Mouse (Mus musculus) myocyte (in vitro differentiated cells): ENCODE results near the gene Tex22. TPM values are rescaled to one million over a fixed set of nuclear protein-coding genes. Genes with fewer than 3 reads are reported as not detected.

Source experiments
- H3K27me3 ChIP-seq: one replicate; pipeline ENCODE4 v1.6.1; 2011; ENCODE audit not compliant: control insufficient read depth, insufficient read depth, insufficient read length
- H3K36me3 ChIP-seq: one replicate; pipeline ENCODE4 v1.6.1; 2011; ENCODE audit not compliant: control insufficient read depth, insufficient read depth
- H3K4me2 ChIP-seq: one replicate; pipeline ENCODE4 v1.6.1; 2011; ENCODE audit warnings: low read depth, control low read depth
- H3K4me3 ChIP-seq: one replicate; pipeline ENCODE4 v1.5.1; 2011; ENCODE audit warnings: mild to moderate bottlenecking, control low read depth, moderate library complexity
- H3K79me2 ChIP-seq: one replicate; pipeline ENCODE4 v1.6.1; 2011; ENCODE audit not compliant: control insufficient read depth, insufficient read depth
- H3ac ChIP-seq: one replicate; pipeline ENCODE4 v1.6.1; 2011; ENCODE audit not compliant: control insufficient read depth, insufficient read length
- CEBPB ChIP-seq: IDR thresholded peaks from 2 replicates; pipeline ENCODE4 v1.6.1; 2011; ENCODE audit warnings: mild to moderate bottlenecking, moderate library complexity; ENCODE audit not compliant: poor library complexity, insufficient read depth, severe bottlenecking
- E2F4 ChIP-seq: IDR thresholded peaks from one replicate; pipeline ENCODE4 v1.6.1; 2011; ENCODE audit warnings: mild to moderate bottlenecking, control low read depth, moderate library complexity; ENCODE audit not compliant: insufficient read depth
- MAX ChIP-seq: IDR thresholded peaks from one replicate; pipeline ENCODE4 v1.6.1; 2011; ENCODE audit warnings: low read depth, mild to moderate bottlenecking, control low read depth
- MYOD1 ChIP-seq, 3 experiments: IDR thresholded peaks; one replicate each; pipeline ENCODE4 v1.6.1; 2011; ENCODE audit warnings: control low read depth in 2 of 3, low read depth in 2 of 3, mild to moderate bottlenecking in 2 of 3, moderate library complexity in 1 of 3; ENCODE audit not compliant: insufficient read length in 2 of 3, control insufficient read depth in 1 of 3
- MYOG ChIP-seq, 3 experiments: IDR thresholded peaks; one replicate each; pipeline ENCODE4 v1.6.1; 2011; ENCODE audit warnings: control low read depth in 2 of 3, low read depth in 2 of 3, mild to moderate bottlenecking in 2 of 3; ENCODE audit not compliant: insufficient read length in 2 of 3, control insufficient read depth in 1 of 3, insufficient read depth in 1 of 3
- POLR2A ChIP-seq: IDR thresholded peaks from one replicate; pipeline ENCODE4 v1.6.1; 2011; ENCODE audit warnings: low read depth, mild to moderate bottlenecking, control low read depth, moderate library complexity; ENCODE audit not compliant: insufficient read length
- POLR2AphosphoS2 ChIP-seq: IDR thresholded peaks from one replicate; pipeline ENCODE4 v1.6.1; 2011; ENCODE audit warnings: low read depth, control low read depth; ENCODE audit not compliant: insufficient read length
- REST ChIP-seq: IDR thresholded peaks from one replicate; pipeline ENCODE4 v1.6.1; 2011; ENCODE audit warnings: mild to moderate bottlenecking, control low read depth, moderate library complexity; ENCODE audit not compliant: insufficient read depth, insufficient read length
- SRF ChIP-seq: IDR thresholded peaks from one replicate; pipeline ENCODE4 v1.6.1; 2011; ENCODE audit warnings: low read depth; ENCODE audit not compliant: control insufficient read depth, insufficient read length
- TCF12 ChIP-seq: IDR thresholded peaks from one replicate; pipeline ENCODE4 v1.6.1; 2011; ENCODE audit warnings: mild to moderate bottlenecking, control low read depth; ENCODE audit not compliant: poor library complexity, insufficient read depth, severe bottlenecking
- TCF3 ChIP-seq: IDR thresholded peaks from one replicate; pipeline ENCODE4 v1.6.1; 2011; ENCODE audit warnings: low read depth, control low read depth; ENCODE audit not compliant: insufficient read length
- USF1 ChIP-seq: IDR thresholded peaks from one replicate; pipeline ENCODE4 v1.6.1; 2011; ENCODE audit warnings: low read depth, mild to moderate bottlenecking, control low read depth, moderate library complexity
- polyA plus RNA-seq: library from polyadenylated mRNA; unstranded; fragments of >200 nt; fragmentation: generic; extraction: Trizol; gene quantifications from one replicate; pipeline ENCODE4 v1.2.1, GENCODE M21; 2012; ENCODE audit warnings: missing spikeins

The Tex22 gene
- polyA plus RNA-seq, 1 experiment = 0.11 TPM

- Histone ChIP-seq H3K36me3 (peaks cover 68% of the 10 kb centered on the region), H3ac (no peak overlapping the region), H3K4me3 (no peak overlapping the region), H3K79me2 (no peaks in the 10 kb centered on the region), H3K4me2 (no peak overlapping the region), H3K27me3 (no peaks in the 10 kb centered on the region)
- TF ChIP-seq REST (no peak), POLR2AphosphoS2 (no peak)
Observed at GRCm38 (mm10) chr12:113056089-113056488, 18.2 kb upstream of the Tex22 start.

GRCm38 (mm10) chr12:113060178-113060577 lies 14.1 kb upstream of the Tex22 start:
- no peak overlapping the region for H3K4me3 ChIP-seq
- TF ChIP-seq SRF (no peak), POLR2AphosphoS2 (no peak), MYOG (IDR thresholded peaks at IDR 0.05; ENCODE audit: control insufficient read depth in 1 of 3, insufficient read depth in 1 of 3, insufficient read length in 2 of 3, low read depth in 2 of 3) (no peak)
- H3ac ChIP-seq = no peak overlapping the region
- no peaks in the 10 kb centered on the region for H3K27me3 ChIP-seq
- peaks cover 46% of the 10 kb centered on the region for H3K36me3 ChIP-seq
- H3K4me2 ChIP-seq = no peak overlapping the region
- H3K79me2 ChIP-seq = peaks cover 4% of the 10 kb centered on the region

- H3ac ChIP-seq = no peak overlapping the region
- TF ChIP-seq MYOD1 (IDR thresholded peaks at IDR 0.05; ENCODE audit: control insufficient read depth in 1 of 3, insufficient read length in 2 of 3, low read depth in 2 of 3) (peak in 1 of 3 experiments; percentile 73), USF1 (no peak), MYOG (IDR thresholded peaks at IDR 0.05; ENCODE audit: control insufficient read depth in 1 of 3, insufficient read depth in 1 of 3, insufficient read length in 2 of 3, low read depth in 2 of 3) (peak in 1 of 3 experiments; percentile 2), POLR2AphosphoS2 (peak; percentile 59)
Observed at GRCm38 (mm10) chr12:113061606-113062005, 12.7 kb upstream of the Tex22 start.

GRCm38 (mm10) chr12:113062201-113062600 lies 12.1 kb upstream of the Tex22 start:
- no peak overlapping the region for H3K4me3 ChIP-seq
- peaks cover 35% of the 10 kb centered on the region for H3K36me3 ChIP-seq
- no peak overlapping the region for H3ac ChIP-seq
- peaks cover 4% of the 10 kb centered on the region for H3K79me2 ChIP-seq
- H3K27me3 ChIP-seq = no peaks in the 10 kb centered on the region
- TF ChIP-seq MYOG (IDR thresholded peaks at IDR 0.05; ENCODE audit: control insufficient read depth in 1 of 3, insufficient read depth in 1 of 3, insufficient read length in 2 of 3, low read depth in 2 of 3) (peak; percentile 93 to 98 (median 97)), SRF (peak; percentile 24), CEBPB (no peak), USF1 (no peak), POLR2AphosphoS2 (peak; percentile 63), TCF12 (peak; percentile 94), TCF3 (peak; percentile 87), MYOD1 (IDR thresholded peaks at IDR 0.05; ENCODE audit: control insufficient read depth in 1 of 3, insufficient read length in 2 of 3, low read depth in 2 of 3) (peak; percentile 93 to 99 (median 98)), POLR2A (peak; percentile 38)
- H3K4me2 ChIP-seq = peak overlapping the region; percentile 42

More at GRCm38 (mm10) chr12:113061606-113062005, 12.7 kb upstream of the Tex22 start:
- peaks cover 4% of the 10 kb centered on the region for H3K79me2 ChIP-seq
- H3K27me3 ChIP-seq = no peaks in the 10 kb centered on the region
- H3K36me3 ChIP-seq = peaks cover 40% of the 10 kb centered on the region
- H3K4me3 ChIP-seq = no peak overlapping the region
- peak overlapping the region; percentile 42 for H3K4me2 ChIP-seq

- Histone ChIP-seq H3K27me3 (no peaks in the 10 kb centered on the region), H3K4me3 (no peak overlapping the region), H3K36me3 (peaks cover 35% of the 10 kb centered on the region), H3K79me2 (peaks cover 4% of the 10 kb centered on the region), H3K4me2 (no peak overlapping the region), H3ac (no peak overlapping the region)
- peak; percentile 30 for TF ChIP-seq POLR2A
- TF ChIP-seq POLR2AphosphoS2 = peak; percentile 48
- TF ChIP-seq SRF = no peak
Observed at GRCm38 (mm10) chr12:113063700-113064099, 10.6 kb upstream of the Tex22 start.

GRCm38 (mm10) chr12:113068002-113068401 lies 6.3 kb upstream of the Tex22 start:
- peaks cover 53% of the 10 kb centered on the region for H3K36me3 ChIP-seq
- no peaks in the 10 kb centered on the region for H3K79me2 ChIP-seq
- no peak overlapping the region for H3K4me2 ChIP-seq
- TF ChIP-seq E2F4 = no peak
- no peak for TF ChIP-seq POLR2A
- TF ChIP-seq MYOG (IDR thresholded peaks at IDR 0.05; ENCODE audit: control insufficient read depth in 1 of 3, insufficient read depth in 1 of 3, insufficient read length in 2 of 3, low read depth in 2 of 3) = no peak
- TF ChIP-seq TCF12 = no peak
- no peak for TF ChIP-seq MAX
- TF ChIP-seq CEBPB = no peak
- H3K4me3 ChIP-seq = no peak overlapping the region
- H3ac ChIP-seq = no peak overlapping the region
- no peaks in the 10 kb centered on the region for H3K27me3 ChIP-seq
